Mouse (Mus musculus) T-cell, adult 2 months (primary cell): Measurements from ENCODE around the gene Mpp5.

Source experiments
- DNase-seq: peaks from one replicate; pipeline ENCODE4 v3.0.0; 2022; ENCODE audit warnings: low spot score

Gene Mpp5

GRCm38 (mm10) chr12:78748557-78749377 is at the start of gene Mpp5:
TSS of gene Mpp5 (plus strand) at chr12:78748907.
- DNase-seq: peak; percentile 98

GRCm38 (mm10) chr12:78717783-78718182 is 30.9 kb upstream of the Mpp5 start:
- no peak for DNase-seq

- DNase-seq: no peak
Measured at GRCm38 (mm10) chr12:78727723-78728122, 21.0 kb upstream of the Mpp5 start.

- DNase-seq: no peak
Measured at GRCm38 (mm10) chr12:78739633-78740032, 9.1 kb upstream of the Mpp5 start.

- no peak for DNase-seq
Measured at GRCm38 (mm10) chr12:78740289-78740688, 8.4 kb upstream of the Mpp5 start.

GRCm38 (mm10) chr12:78746226-78746625 is 2.5 kb upstream of the Mpp5 start:
- DNase-seq: no peak

- DNase-seq: no peak
Measured at GRCm38 (mm10) chr12:78747406-78747805, 1.3 kb upstream of the Mpp5 start.

DNA sequence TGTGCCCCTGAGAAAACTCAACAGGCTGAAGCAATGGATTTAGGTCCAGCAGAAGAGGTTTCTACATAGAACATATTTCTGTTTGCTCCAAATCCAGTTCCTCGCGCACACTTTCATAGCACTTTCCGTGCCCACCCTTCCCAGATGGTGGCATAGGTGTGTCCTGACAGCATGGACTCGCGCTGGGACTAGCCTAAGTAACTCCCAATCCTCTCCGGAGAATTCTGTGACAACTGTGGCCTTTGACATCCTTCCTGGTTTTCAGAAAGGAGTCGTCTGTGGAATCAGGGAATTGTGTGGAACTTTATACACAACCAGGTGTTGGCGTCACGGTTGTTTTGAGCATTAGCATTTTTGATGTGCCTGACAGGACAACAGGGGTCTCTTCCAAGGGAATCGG is 594 bp upstream of the Mpp5 start:
- no peak for DNase-seq

DNA sequence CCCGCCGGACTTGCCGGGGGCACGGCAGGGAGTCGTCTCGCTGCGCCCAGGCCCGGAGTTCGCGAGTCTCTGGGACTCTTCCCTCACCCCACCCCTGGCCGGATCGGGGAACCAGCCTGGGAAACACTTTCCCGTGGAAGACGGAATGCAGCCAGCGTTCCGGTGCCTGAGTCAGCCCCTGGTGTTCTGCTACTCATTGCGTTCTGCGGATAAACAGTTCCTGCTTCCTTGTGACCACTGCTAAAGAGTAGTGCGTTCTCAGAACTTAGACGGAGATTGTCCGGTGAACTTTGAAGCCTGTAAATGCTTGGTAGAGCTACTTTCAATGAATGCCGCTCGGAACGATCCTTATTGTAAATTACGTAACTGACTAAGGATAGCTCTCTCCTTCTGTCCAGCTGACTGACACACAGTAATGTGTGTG is 683 bp downstream of the Mpp5 start:
- DNase-seq: peak; percentile 25

GRCm38 (mm10) chr12:78761979-78762378 is 13.3 kb downstream of the Mpp5 start:
- no peak for DNase-seq

DNA sequence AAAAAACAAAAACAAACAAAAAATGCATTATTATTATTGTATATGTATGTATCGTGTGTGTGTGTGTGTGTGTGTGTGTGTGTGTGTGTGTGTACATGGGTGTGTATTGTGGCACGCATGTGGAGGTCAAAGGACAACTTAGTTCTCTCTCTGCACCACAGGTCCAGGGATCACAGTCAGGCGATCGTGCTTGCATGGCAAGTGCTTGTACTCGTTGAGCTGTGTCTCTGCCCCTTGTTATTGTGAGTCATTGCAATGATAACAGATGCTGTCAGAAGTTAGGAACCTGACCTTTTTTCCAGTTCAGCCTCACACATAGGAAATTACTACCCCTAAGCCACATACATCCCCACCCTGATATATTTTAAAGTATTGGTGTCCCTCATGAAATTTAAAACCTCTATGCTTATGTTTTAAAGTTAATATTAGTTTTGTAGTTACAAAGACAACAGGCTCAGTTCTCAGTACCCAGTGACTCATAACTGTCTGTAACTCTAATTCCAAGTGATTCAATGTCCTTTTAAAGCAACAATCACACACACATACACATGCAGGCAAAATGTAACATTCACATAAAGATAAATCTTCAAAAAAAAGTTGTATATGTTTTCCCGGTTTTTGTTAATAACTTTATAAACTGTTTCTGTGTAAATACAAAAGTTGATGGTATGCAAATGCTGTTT is 20.5 kb downstream of the Mpp5 start:
- DNase-seq: no peak

DNA sequence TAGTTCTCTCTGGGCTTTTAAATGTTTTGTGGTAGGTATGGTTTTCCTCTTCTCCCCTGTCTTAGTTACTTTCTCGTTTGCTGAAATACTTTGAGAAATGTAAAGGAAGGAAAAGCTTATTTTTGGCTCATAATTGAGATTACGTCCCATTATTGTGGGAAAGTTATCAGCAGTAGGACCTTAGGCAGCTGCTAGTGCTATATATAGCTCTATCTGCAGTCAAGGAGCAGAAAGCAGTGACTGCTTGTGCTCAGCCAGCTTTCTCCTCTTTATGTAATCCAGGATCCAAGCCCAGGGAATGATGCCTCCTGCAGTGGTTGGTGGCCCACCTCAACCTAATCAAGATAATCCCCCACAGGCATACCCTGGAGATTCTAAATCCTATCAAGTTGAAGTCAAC is 24.5 kb downstream of the Mpp5 start:
- DNase-seq: no peak

DNA sequence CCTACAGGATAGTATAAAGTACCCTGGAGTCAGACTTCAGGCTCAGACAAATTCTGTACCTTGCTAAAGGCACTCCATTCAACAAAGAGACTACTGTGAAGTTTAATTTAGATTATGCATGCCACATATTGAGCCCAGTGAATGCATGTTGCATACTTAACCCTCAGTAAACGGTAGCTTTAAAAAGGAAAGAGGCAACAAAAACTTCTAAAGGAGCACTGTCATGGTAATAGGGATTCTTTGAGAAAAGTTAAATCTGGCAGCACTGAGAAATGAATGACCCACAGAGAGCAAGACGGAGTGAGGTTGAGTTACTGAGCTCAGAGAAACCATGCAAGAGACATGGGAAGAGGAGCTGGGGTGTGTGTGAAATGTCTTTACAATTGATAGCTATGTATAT is 29.2 kb downstream of the Mpp5 start:
- DNase-seq: no peak

GRCm38 (mm10) chr12:78778423-78779067 is 29.8 kb downstream of the Mpp5 start:
- DNase-seq: no peak

GRCm38 (mm10) chr12:78788266-78788873 is 39.7 kb downstream of the Mpp5 start:
- no peak for DNase-seq

DNA sequence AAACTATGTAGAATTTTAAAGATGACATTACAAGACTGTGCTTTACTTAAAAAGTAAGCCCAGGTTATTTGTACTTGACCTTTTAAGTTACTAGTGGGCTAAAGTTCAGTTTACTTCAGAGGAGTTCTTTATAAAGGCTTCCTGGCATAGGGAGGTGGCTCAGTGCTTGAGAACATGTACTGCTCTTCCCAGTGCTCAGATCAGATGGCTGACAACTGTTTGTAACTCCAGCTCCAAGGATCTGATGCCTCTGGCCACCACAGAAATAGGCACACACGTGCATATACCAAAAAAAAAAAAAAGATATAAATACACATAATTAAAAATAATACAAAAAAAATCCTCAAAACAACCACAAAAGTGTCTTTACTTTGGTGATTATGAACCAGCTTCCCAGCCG is 42.1 kb downstream of the Mpp5 start:
- DNase-seq: no peak

DNA sequence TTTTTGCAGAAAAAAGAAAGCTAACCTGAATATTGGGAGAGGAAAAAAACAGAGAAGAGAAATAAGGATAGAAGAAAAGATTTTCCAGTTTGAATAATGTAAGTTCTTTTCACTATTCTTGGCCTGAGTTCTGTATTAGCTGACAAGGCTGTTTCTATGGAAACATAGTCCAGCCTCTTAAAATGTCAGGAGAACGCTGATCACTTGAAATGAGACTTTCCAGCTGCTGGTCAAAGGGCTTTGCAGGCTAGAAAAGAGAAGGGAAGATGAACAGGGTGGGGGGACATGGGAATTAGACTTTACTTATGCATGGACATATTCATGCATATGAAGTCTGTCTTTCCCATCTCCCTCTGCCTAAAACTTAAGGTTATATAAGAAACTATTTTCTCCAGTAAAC is 45.5 kb downstream of the Mpp5 start:
- DNase-seq: no peak

DNA sequence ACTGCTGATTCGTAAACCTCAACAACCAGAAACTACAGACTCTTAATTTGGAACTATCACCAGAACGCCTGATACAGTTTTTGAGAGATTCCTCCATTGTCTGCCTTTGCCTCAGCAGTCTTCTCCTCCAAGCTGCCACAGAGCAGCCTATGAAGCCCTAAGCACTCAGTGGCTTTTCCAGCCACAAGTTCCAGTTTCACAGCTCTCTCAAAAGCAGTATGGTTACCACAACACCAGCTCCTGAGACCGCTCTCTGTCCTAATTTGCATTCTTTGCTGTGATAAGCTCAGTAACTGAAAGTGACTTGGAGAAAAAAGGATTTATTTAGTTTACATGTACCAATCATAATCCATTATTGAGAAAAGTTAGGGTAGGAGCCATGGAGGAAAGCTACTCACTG is 51.3 kb downstream of the Mpp5 start:
- no peak for DNase-seq

DNA sequence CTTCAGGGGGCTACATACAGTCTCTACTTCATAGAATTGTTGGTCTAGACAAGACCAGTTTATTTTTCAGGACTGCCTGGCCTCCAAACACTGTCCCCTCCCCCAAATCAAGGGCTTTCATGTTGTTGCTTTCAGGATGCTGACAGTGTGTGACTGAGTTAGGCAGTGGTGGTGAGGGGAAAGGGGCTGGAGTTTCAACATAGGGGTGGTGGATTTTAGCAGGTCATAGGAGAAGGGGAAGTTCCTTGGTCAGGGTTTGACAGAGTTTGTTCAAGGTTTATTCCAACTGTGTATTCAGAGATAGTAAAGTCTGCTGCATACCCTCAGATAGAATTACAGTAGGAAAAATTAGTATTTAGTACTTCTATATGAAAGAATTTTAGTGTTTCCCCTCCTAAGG is 53.1 kb downstream of the Mpp5 start:
- DNase-seq: no peak

DNA sequence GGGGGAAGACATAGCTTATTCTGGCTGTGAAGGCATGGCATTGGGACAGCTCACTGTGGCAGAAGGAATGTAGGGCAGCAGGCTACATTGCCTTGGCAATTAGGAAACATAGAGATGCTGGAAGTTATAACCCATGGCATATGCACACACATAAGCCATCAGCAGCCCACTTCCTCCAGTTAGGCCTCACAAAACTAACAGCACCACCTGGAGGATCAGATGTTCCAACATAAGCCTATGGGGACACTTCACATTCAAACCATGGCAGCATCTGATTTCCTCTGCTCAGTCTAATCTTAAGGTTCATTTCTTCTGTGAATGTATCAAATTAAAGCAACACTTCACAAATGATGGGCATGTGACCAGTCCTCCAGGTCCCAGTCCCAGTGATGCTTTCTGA is 65.7 kb downstream of the Mpp5 start:
- no peak for DNase-seq

DNA sequence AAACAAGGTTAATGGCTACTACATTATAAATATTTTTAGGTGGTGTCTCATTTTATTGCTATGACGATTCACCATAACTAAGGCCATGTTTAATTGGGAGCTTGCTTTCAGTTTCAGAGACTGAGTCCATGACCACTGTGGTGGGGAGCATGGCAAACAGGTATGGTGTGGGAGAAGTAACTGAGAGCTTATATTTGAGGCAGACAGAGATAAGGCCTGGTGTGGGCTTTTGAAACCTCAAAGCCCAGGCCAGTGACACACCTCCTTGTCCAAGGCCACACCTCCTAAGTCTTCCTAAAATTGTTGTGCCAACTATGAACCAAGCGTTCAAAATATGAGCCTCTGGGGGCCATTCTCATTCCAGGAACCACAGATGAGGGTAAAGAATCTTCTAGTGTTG is 85.8 kb downstream of the Mpp5 start:
- DNase-seq: no peak

GRCm38 (mm10) chr12:78839906-78840305 is 91.2 kb downstream of the Mpp5 start:
- no peak for DNase-seq

DNA sequence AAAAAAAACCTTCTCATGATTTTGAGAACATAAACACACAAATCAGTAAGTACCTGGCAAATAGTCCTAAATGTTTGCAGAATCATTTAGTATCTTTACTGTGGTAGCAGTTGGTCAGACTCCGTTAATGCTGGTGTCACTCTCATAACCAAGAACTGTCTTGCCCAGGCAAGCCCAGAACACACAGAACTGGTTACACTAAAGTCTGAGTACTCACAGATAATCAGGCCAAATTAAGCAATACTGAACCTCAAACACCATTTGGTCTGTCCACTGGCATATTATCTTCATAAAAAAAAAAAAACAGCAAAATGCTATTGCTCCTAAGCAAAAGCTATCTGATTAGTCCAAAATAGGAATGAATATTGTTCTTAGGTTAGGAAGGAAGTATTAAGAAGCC is 93.7 kb downstream of the Mpp5 start:
- no peak for DNase-seq
